Mouse (Mus musculus): ENCODE data around the gene Cbx4.

Cbx4 gene

DNA sequence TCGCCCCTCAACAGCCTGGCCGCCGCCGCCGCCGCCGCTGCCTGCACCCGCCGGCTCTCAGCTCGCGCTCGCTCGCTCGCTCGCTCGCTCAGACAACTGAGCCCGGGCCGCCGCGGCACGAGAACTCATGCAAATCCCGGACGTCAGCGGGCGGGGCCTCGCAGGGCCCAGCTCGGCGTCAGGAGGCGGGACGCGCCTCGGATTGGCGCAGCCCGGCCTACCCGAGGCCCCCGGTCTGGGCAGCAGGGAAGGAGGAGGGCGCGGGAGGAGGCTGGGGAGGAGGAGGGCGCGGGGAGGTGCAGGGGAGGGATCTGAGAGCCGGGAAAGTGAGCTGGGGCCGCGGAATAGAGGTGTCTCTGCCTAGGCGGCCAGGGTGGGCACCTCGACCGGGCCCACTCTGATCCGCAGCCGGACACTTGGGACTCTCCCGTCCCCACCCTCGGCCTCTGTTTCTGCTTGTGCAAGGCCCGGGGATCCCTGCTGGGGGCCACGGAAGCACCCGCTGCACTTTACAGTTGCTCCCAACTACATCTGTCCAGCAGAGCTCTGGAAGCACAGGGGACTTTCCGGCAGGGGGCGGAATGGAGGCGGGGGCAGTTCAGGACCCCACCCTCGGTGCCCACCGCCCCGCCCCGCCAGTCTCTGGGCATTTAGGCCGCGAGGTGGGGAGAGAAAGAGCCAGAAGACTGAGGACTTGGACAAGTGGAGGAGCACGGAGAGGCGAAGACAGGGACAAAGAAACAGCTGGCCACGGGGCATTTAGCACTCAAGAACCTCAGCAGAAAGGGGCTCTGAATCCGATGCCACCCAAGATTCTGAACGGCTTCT is at the start of gene Cbx4:
Gene Cbx4 (minus strand): TSS at position 78 of the 828 bp plus-strand sequence.
- peak; percentile 90 to 93 for DNase-seq

DNA sequence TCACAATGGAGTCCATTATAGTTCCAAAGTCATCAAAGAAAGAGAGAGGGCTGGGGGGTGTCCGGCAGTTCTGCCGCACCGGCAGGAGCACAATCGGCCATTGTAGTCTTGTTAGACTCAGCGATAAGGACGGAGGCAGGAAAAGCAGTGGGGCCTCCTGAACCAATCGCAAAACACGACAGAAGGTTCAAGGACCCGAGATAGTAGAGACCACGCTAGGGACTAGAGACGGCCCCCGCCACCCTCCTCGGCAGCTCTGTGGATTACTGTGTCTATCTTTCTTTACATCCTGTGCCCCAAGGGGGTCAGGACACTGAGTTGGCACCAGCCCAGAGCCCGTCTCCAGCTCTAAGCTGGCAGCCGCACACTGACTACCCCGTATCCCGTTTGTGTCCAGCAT is 48.6 kb upstream of the Cbx4 start:
- peak; percentile 24 to 42 for DNase-seq

DNA sequence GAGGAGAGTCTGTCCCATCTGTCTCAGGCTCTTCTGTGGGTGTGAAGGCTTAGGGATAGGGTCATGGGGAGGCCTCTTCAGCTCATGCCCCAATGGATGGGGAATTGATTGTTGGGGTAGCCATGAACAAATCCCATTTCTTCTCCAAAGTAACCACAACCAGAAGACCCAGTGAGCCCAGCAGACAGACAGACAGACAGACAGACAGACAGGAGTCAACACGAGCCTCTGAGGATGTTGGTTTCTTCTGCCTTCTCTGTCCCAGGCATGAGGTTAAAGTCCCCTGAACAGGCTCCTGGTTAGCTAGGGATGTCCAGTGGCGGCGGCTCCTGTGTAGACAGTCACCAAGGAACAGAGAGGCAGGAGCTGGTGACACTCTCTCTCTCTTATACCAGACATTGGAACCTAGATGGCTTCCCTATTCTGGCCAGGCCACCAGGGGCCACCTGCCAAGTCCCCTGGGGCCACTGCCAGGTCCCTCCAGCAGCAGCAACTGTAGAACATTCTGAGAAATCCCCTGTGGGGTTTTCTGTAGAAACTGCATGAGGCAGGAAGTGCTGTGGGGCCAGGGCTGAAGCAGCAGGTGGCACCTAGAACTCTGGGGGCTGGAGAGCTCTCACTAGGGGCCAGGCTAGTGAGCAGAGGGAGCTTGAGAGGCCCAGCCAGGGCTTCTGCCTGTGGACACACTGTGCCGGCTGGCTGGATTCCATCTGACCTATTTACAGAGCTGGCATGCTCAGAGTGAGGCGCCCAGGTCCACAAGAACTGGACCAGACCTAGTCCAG is 47.6 kb upstream of the Cbx4 start:
- peak; percentile 94 to 96 for DNase-seq

DNA sequence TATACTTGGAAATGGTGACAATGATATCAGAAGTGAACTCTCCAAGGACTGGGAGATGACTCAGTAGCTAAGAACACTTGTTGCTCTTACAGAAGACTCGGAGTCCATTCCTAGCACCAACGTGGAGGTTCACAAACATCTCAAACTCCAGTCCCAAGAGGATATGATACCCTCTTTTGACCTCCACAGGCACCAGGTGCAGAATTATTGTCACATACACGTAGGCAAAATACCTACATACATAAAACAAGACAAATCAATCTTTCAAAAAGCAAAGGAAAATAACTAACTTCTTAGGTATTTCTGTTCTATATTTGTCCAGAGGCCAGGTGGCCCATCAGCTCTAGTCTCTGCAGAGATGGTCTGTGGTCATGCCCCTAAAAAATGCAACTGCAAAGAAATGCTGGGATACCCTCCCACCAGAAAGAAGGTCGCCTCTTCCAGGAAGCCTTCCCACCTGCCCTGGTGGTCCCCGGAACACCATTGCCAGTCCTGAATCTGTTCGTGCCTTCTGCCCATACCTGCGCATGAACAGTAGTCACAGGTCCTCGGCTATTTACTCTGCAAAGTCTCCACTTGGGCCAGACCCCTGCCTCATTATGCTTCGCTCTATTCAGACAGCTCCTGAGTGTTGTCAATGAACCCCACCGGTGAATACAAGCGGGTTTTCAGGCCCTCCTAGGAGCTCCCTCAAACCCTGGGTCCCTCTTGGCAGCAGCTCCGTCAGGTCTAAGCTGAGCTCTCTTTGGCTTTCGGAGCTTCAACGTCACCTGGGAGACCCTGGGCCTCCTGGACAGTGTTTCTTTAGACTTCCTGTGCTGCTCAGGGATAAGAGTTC is 46.4 kb upstream of the Cbx4 start:
- DNase-seq, result no peak

DNA sequence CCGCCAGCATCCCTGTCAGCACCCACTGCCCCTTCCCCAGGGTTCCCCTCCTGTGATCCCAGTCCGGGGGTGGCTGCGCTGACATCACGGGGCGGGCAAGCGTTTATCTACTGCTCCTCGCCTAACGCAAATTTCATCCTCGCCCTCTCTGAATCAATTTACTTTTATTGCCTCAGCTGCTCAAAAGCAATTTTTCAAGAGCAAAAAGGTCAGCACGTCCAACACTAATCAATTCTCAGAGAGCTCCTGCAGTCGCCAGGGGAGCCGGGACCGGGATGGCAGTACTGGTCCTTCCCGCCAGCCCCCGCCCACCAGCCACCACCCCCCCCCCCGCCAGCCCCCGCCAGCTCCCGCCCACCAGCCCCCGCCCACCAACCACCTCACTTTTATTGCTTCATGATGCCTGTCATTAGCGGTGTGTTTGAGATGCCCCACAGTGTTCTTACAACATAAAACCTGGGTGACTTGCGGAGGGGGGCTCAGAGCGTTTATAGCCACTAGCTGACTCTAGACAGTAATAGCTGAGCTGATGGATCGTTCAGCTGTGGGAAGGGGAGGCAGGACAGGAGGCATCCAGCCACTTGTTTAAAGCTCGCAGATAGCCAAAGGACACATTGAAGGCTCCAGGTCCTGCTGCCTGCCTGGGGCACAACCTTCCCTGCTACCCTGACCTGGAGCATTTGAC is 44.2 kb upstream of the Cbx4 start:
- no peak for DNase-seq

DNA sequence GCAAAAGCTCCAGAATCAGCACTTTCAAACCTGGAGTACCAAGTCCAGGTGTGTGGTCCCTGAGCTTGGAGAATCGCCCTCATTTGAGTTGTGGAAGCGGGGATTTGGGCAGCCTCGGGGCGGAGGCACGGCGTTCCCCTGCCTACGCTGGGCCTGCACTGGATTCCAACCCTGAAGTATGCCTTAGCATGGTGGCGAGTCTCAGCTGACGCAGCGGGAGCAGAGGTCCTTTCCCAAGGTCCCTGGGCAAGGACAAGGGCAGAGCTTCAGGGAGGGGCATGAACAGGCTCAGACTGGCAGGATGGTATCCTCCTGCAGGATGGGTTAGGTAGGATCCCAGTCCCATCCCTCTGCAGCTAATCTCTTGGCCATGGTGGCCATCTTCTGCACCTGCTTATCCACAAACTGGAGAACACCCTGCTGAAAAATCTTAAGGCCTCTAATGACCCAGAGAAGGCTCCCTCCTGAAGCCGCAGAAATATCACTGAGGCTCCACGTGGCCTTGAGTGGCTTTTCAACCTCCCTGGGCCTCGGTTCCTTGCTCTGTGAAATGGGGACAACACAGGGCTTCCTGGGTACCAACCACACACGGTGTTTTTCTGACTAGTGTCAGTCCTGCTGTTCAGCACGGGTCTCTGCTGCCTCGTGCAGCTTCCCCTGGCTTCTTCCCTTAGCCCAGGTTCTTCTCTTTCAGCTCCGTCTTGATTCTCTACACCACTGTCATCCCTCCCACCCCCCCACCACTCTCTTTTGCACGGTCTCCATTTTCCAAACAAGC is 43.4 kb upstream of the Cbx4 start:
- no peak for DNase-seq

DNA sequence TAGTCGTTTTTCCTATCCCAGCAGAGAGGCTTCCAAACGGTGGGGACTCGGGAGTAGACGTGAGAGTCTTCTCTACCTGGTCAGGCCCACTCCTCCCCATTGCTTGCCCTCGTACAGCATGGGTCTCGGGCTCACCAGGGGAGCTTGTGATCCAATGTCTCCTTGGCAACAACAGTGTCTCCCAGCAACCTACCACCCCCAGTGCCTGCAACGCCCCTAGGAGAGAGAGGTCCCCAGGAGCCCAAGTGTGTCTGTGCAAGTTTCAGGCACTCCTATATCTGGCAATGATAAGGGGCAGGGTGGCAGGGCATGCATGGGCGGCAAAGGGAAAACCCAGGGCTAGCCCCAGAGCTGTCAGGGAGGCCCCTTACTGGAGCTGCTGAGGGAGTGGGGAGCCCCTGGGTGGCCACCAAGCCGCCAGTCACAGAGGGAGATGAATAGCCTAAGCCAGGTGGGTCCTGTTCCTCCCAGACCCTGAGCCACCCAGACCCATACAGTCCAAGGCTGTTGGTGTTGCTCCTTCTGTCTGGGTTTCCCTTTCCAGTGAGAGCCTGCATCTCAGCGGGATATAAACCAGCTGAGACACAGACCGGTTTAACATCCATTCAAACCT is 42.8 kb upstream of the Cbx4 start:
- no peak for DNase-seq

DNA sequence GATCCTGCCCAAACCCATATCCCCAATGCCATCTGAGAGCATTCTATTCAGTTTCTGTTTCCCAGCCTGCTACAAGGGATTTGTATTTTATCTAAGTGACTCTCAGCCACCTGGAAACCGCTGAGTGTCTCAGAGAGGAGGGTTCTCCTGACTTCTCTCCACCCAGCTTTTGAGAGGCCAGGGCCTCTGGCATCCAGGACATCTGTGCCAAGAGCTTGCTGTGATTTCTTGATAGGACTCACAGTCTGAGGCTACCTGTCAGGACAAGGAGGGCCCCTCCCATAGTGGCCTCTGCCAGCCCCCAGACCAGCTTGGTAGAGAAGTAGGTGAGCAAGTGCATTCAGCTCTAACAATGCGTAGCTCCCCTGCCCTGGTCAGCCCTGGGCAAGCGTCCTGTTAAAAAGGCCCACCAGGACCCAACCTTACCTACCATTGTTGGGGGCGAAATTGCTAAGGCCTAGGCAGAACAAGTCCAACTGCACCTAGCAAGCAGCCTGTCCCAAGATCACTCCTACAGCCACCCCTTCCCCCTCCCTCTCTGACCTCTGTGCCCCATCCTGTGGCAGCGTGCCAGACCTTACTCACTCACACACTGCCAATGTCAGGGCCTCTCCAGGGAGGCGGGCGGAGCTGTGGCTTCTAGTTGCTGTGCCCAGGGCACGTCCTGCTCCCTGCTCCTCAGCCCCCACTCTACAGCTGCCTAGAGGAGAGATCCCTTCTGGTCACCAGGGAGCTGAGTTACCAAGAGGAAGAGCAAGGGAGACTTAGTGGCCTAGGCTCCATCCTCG is 41.9 kb upstream of the Cbx4 start:
- no peak for DNase-seq

DNA sequence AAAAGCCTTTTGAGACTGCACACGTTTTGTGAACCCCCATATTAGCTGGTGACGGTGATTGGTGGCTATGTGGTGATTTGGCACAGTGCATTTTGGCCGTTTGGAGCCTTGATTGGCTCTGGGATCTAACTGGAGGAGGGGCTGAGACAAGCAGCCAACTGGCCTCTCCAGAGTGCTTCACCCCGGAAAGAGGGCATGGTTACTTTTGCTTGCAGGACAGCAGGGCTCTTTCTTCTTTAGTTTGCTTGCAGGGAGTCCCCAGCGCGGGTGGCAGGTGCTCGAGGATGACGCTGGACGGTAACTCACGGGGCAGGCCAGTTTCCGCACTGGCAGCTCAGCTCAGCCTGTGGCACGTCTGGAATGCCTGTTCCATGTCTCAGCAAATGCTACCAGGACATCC is 41.1 kb upstream of the Cbx4 start:
- DNase-seq, result no peak

DNA sequence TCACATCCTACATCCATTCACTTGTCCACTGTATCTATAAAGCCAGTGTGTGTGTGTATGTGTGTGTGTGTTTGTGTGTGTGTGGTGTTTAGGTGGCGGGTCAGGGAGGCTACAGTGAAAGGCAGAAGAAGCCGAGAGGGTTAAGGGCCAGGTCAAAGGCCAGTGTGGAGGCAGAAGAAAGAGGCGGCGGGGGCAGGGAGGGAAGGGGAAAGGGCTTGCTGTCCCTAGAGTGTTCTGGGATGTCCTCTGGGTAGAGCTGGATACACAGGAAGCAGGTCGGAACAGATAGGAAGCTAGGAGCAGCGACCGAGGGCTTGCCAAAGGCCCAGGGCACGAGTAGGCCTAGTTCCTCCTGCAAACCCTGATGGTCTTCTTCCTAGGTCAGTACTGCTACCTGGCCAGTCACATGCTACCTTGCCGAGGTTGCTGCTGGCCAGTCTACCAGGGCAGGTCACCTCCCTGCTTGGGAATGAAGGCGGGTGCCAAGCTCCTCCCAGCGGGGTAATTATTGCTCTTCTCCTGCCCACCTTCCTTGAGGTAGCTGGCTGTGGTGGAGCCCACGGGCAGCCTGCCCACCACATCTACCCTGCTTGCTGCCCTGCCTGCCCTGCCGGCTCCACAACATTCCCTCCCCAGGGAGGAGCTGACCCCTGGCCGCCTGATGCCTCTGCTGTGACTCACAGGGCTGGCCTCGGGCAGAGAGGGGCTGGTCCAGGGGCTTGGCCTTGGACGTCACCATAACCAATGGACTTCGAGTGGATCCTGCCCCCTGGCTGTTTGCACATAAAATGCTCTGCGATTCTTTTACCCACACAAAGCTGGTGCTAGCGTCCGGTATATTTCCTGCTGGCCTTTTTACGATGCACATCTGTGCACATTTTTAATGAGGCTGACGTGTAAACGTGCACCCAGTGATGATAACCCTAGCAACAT is 40.2 kb upstream of the Cbx4 start:
- DNase-seq, result peak in 1 of 2 experiments; percentile 25

DNA sequence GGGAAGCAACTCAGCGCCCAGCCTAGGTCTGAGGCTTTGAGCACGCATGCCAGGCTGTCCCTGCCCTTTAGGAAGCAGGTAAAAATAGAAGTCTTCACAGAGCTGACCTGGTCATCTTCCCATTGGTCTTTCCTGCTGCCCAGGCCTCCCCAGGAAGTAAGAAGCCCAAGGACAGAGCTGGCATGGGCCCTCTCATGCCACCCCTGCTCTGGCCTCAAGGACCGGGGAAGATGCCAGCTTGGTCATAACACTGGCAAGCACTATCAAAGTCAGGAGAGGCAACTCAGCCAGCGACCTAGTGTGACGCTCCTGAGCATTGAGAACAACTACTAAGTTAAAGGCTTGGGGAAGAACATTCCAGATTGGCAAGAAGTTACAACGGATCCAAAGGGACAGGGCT is 38.5 kb upstream of the Cbx4 start:
- DNase-seq, result no peak

DNA sequence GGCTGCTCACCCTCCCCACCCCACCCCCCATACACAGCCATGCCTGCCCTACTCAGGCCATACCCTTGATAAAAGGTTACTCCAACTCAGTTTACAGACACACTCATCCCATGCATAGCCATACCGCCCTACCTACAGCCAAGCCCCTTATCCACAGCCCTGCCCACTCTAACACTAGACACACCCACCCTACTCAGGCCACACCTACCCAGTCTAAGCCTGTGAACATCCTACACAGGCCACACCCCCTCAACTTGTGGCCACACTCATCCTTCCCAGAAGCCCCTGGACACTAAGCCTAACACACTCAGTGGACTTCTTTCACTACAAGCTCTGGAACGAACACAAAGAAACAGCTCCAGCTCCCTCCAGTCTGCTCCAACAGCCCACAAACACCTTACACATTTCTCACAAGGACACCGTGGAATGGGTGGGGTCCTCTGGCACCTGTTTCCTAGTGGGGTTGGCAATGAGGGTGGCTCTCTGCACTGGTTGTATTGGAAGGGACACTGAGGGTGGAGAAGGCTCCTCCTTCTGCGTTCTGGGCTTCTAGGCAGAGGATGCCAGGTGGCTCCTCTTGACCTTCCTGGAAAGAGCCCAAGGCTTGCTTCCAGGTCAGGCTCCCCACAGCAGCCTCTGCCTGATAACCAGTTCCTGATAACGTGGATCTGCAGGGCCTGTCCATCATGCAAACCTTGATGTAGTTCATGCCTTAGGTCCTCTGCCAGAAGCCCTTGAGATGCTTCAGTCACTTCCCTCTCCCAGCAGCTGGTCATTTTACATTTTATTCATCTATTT is 37.7 kb upstream of the Cbx4 start:
- no peak for DNase-seq

DNA sequence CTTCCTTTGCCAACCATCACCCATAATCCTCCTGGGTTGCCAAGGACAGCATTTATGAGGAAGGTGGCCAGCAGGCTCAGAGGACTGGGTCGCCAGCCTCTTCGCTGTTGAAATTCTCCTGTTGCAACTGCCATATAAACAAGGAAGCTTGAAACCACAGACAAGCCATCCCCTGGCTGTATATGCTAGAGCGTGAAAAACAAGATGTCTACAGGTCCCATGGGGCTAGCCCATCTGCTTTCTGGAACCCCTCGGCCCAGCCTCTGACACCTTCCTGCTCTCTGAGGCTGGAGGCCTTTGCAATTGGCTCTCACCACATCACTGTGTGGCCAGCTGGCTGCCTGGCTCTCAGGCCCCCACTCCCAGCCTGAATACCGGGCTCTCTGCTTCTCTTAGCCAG is 36.4 kb upstream of the Cbx4 start:
- DNase-seq, result no peak

DNA sequence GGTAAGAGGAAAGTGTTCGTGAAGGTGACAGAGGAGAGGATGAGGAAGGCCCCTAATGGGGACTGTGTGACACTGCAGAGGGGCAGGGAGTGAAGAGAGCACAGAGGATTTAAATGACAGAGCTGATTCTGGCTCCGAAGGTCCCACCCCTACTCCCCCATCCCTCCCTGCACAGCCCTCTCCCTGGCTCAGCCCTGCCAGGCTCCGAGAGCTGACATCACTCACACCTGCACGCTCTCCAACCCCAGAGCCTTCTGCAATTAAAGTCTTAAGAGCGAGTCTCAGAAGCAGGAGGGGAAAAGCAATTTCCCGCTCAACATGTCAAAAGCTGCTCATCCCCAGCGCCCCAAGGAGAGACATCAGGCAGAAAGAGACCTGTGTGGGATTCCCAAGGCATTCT is 32.9 kb upstream of the Cbx4 start:
- no peak for DNase-seq

DNA sequence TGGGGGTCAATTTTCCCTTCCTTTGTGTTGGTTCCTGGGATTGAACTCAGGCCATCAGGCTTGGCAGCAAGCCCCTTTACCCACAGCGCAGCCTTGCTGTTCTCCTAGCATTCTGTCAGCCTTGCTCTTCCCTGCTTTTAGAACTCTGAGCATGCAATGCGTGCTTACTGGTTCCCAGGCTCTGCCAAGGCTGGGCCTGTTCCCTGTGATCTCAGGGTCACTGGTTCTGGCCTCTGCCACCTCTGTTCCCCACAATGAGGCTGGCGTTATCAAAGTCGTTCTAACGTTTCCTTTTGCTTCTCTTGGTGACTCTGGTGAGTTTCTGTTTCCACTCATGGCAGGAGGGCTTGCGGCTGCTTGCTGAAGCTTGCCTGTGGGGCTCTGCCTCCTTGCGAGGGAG is 31.9 kb upstream of the Cbx4 start:
- no peak for DNase-seq

DNA sequence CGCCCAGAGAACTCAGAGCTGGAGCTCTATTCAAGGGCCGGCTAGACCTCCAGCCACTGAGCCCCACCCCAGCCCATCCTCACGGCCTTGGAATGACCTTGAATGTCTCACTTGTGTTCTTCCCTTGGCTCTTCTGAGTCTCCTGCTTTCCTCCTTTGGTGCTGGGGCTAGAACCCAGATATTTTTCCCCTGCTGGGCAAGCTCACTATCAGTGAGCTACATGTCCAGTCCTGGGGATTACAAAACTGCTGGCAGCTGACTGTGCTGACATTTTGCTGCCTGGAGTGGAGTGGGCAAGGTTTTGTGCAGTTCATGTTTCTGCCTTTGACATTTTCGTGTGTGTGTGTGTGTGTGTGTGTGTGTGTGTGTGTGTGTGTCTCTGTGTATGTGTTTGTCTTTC is 31.0 kb upstream of the Cbx4 start:
- DNase-seq, result no peak

DNA sequence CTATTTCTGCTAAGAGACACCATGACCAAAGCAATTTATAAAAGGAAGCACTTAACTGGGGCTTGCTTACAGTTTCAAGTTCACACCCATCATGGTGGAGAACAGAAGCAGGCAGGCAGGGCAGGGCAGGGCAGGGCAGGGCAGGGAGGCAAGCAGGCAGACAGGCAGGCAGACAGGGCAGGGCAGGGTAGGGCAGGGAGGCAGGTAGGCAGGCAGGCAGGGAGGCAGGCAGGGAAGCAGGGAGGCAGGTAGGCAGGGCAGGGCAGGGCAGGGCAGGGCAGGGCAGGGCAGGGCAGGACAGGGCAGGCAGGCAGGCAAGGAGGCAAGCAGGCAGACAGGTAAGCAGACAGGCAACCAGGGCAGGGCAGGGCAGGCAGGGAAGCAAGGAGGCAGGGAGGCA is 26.7 kb upstream of the Cbx4 start:
- no peak for DNase-seq

DNA sequence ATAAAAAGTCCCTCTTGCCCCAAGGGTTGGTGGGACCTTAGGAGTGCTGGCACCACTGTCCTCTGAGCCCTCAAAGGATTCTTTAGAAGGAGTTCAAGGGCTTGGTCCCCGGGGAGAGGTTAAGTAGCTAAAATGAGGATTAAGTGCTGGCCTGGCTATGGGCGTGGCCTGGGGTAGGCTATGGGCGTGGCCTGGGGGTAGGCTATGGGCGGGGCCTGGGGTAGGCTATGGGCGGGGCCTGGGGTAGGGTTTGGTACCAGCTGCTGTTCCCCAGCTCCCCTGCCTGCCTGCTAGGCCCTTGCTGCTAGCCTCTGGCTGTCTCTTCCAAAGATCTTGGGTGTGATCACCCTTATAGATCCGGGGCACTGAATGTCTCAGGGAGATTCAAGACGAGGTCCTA is 25.3 kb upstream of the Cbx4 start:
- no peak for DNase-seq
